12 mouse cellular contexts compared by ENCODE assay signal in the genomic region with DNA sequence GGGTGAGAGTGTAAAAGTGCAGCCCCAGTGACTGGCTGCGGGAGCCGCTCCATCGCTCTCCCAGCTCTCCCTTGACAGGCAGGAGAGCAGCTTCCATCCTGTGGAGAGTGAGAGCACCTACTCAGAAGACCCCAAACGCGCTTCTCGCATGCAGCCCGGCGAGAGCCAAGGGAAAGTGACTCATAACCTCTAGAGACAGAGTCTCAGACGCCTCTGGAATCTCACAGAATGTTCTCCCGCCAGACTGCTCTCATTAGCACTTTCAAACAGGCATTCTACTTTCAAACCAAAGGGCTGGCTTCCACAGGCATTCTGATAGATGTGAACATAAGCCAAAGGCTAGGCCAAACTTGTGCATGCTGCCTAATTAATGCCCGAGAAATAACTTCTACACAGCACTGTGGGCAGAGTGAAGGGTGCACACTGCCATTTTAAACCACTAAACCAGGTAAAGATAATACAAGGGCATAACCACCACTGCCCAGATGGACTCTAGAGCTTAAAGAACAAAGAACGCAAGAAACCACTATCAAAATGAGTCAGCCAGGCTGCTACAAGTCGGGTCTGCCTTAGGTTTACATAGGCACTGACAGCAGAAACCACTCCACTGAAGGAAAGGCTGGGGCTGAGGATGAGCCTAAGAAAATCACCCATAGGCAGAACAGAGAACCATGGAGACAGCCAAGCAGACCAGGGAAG. TPM values are rescaled to one million over a fixed set of nuclear protein-coding genes. Genes with fewer than 3 reads are reported as not detected.
DNase-seq lines count a peak whose midpoint lies in the region; ATAC-seq and TF ChIP-seq lines count a peak whose summit lies in the region.
"Had no signal": no experiment of that assay in that cellular context is flagged by ENCODE, and none has a peak within 500 bp of the region (broad histone marks: within the 10 kb centered on the region; RNA-seq: fewer than 3 reads in every experiment).

No protein-coding gene starts in this region.

- H3K4me3 ChIP-seq in liver, adult 2 months (ENCODE audit: insufficient read depth, low read depth, low read length), result no peak overlapping the region
- H3K4me3 ChIP-seq in liver, embryonic 12.5 days, result no peak overlapping the region
- H3K4me3 ChIP-seq in ES-Bruce4 (ENCODE audit: low read depth, low read length), result no peak overlapping the region
- H3K4me3 ChIP-seq in macrophage (ENCODE audit: inconsistent target), result no peak overlapping the region
- H3K4me3 ChIP-seq in neural tube, embryonic 15.5 days (replicated peaks), result no peak overlapping the region
- H3K4me3 ChIP-seq: forebrain, embryonic 15.5 days had no signal

- H3K27ac ChIP-seq in liver, adult 2 months (replicated peaks; ENCODE audit: insufficient read depth, low read depth, low read length), result peak overlapping the region; percentile 22; the same call in 1 of the 2 replicates
- H3K27ac ChIP-seq in liver, embryonic 12.5 days, result no peak overlapping the region
- H3K27ac ChIP-seq in ES-Bruce4 (ENCODE audit: insufficient read depth, low read length) (peak overlapping the region; percentile 5; the same call in 1 of the 2 replicates), macrophage (peak overlapping the region; percentile 46)
- H3K27ac ChIP-seq in neural tube, embryonic 15.5 days (replicated peaks), result no peak overlapping the region

- no peak for TF ChIP-seq EP300 in ES-Bruce4 (IDR thresholded peaks at IDR 0.05; ENCODE audit: insufficient read depth, low read depth, low read length)

- no peak for ATAC-seq in liver, embryonic 12.5 days
- ATAC-seq in neural tube, embryonic 15.5 days (ENCODE audit: low FRiP score), result no peak
- ATAC-seq: forebrain, embryonic 15.5 days had no signal

- WGBS in liver, adult 2 months, result 76% methylated on average over 13 of the region's 13 CpGs
- WGBS in liver, embryonic 12.5 days (ENCODE audit: insufficient replicate concordance), result 71% methylated on average over 13 of the region's 13 CpGs
- 77% methylated on average over 13 of the region's 13 CpGs for WGBS in macrophage (ENCODE audit: missing documents)
- WGBS in neural tube, embryonic 15.5 days, result 87% methylated on average over 13 of the region's 13 CpGs

- peaks cover 76% of the 10 kb centered on the region for H3K79me2 ChIP-seq in liver, adult 2 months (ENCODE audit: control insufficient read depth, insufficient read depth, low read length)
- peaks cover 98% of the 10 kb centered on the region for H3K79me2 ChIP-seq in macrophage (ENCODE audit: inconsistent target)

- DNase-seq in liver, adult 2 months (ENCODE audit: extremely low read depth, low read depth, low spot score), result no peak
- peak; percentile 64 for DNase-seq in brain, adult 2 months (ENCODE audit: low read depth, low spot score)
- DNase-seq in layer of hippocampus, adult 11-12 months (ENCODE audit: low spot score), result no peak
- DNase-seq: adrenal gland, adult 2 months; cerebellum, adult 11 months; embryo, embryonic 11 days; kidney, adult 11 months had no signal

- no peak overlapping the region for H3K4me2 ChIP-seq in liver, embryonic 12.5 days
- H3K4me2 ChIP-seq in neural tube, embryonic 15.5 days, result no peak overlapping the region
- H3K4me2 ChIP-seq: forebrain, embryonic 15.5 days had no signal

- TF ChIP-seq POLR2A in liver, adult 2 months (IDR thresholded peaks at IDR 0.05; ENCODE audit: extremely low read depth, insufficient read depth, low read length), result no peak
- TF ChIP-seq POLR2A in ES-Bruce4 (IDR thresholded peaks at IDR 0.05; ENCODE audit: insufficient read depth, low read length), result no peak

- H3K27me3 ChIP-seq in liver, adult 2 months (ENCODE audit: control insufficient read depth, insufficient read depth, low read length), result no peaks in the 10 kb centered on the region
- no peaks in the 10 kb centered on the region for H3K27me3 ChIP-seq in liver, embryonic 12.5 days (replicated peaks)
- H3K27me3 ChIP-seq in ES-Bruce4 (ENCODE audit: control insufficient read depth, insufficient read depth, low read length, poor library complexity, severe bottlenecking), result no peaks in the 10 kb centered on the region
- no peaks in the 10 kb centered on the region for H3K27me3 ChIP-seq in neural tube, embryonic 15.5 days (replicated peaks)
- H3K27me3 ChIP-seq: forebrain, embryonic 15.5 days had no signal

- 0 out of 2 replicates have a peak, but pooled peaks cover 3% of the 10 kb centered on the region for H3K4me1 ChIP-seq in liver, adult 2 months (ENCODE audit: control insufficient read depth, insufficient read depth, low read length)
- H3K4me1 ChIP-seq in liver, embryonic 12.5 days, result peaks cover 55% of the 10 kb centered on the region
- peaks cover 4% of the 10 kb centered on the region for H3K4me1 ChIP-seq in ES-Bruce4 (ENCODE audit: control insufficient read depth, insufficient read depth, low read length)
- H3K4me1 ChIP-seq in neural tube, embryonic 15.5 days, result peaks cover 18% of the 10 kb centered on the region

- peaks cover 41% of the 10 kb centered on the region for H3K36me3 ChIP-seq in liver, adult 2 months (ENCODE audit: control insufficient read depth, insufficient read depth, low read length)
- peaks cover 98% of the 10 kb centered on the region for H3K36me3 ChIP-seq in liver, embryonic 12.5 days
- H3K36me3 ChIP-seq in ES-Bruce4 (ENCODE audit: control insufficient read depth, insufficient read depth, low read length, poor library complexity, severe bottlenecking) (peaks cover 32% of the 10 kb centered on the region), macrophage (ENCODE audit: inconsistent target) (peaks cover 41% of the 10 kb centered on the region)
- H3K36me3 ChIP-seq in neural tube, embryonic 15.5 days, result peaks cover 16% of the 10 kb centered on the region; the same call in 1 of the 2 replicates

- no peaks in the 10 kb centered on the region for H3K9me3 ChIP-seq in liver, embryonic 12.5 days (replicated peaks)
- no peaks in the 10 kb centered on the region for H3K9me3 ChIP-seq in ES-Bruce4 (replicated peaks; ENCODE audit: control insufficient read depth, insufficient read depth, low read length, poor library complexity, severe bottlenecking)
- H3K9me3 ChIP-seq in neural tube, embryonic 15.5 days (replicated peaks), result no peaks in the 10 kb centered on the region
- H3K9me3 ChIP-seq: forebrain, embryonic 15.5 days had no signal

- no peak for TF ChIP-seq CTCF in liver, adult 2 months (IDR thresholded peaks at IDR 0.05; ENCODE audit: low read depth, low read length)
- TF ChIP-seq CTCF in ES-Bruce4 (IDR thresholded peaks at IDR 0.05; ENCODE audit: low read depth, low read length), result no peak

- H3K9ac ChIP-seq in liver, adult 2 months (ENCODE audit: low read depth, low read length), result no peak overlapping the region
- H3K9ac ChIP-seq in liver, embryonic 12.5 days, result no peak overlapping the region
- H3K9ac ChIP-seq in ES-Bruce4 (ENCODE audit: low read depth, poor library complexity, severe bottlenecking), result no peak overlapping the region
- H3K9ac ChIP-seq in neural tube, embryonic 15.5 days (replicated peaks), result no peak overlapping the region
- H3K9ac ChIP-seq: forebrain, embryonic 15.5 days had no signal

RNA-seq across cellular contexts. Expression of gene Myh9, which starts 35.3 kb away (rescaled TPM):
- 54.4 and 69.5 TPM in 2 replicates for total RNA-seq in liver, adult 2 months (2014; rRNA removed)
- 22.5 and 24.1 TPM in 2 replicates for polyA plus RNA-seq in liver, adult 2 months (2012; rRNA removed)
- 32.5 and 34.2 TPM in 2 replicates for polyA plus RNA-seq in liver, embryonic 12.5 days (2016; fragmentation: Nextera tagmentation; extraction: Ambion mirVana)
- polyA plus RNA-seq in ES-Bruce4 (2011; ENCODE audit: insufficient read depth, insufficient read length, low read depth, missing spikeins) (584 and 601 TPM in 2 replicates), macrophage (2018) (130 to 219 TPM (median 188 TPM) in 3 replicates)
- 100 to 1,000 TPM; 116 to 655 (median 298) TPM for total RNA-seq in macrophage (2018; cell fraction: chromatin; rRNA removed)
- 100 to 1,000 TPM; 130 to 278 (median 207) TPM for total RNA-seq in macrophage (2018; cell fraction: cytosol; rRNA removed)
- total RNA-seq in macrophage (2018; cell fraction: nucleus; rRNA removed), result 100 to 1,000 TPM; 203 to 600 (median 357) TPM
- polyA plus RNA-seq in neural tube, embryonic 15.5 days (2015; fragmentation: Nextera tagmentation; extraction: Ambion mirVana), result 9.6 and 17.7 TPM in 2 replicates

RNA-seq across cellular contexts. Expression of gene Apol8, which starts 49.9 kb away (rescaled TPM):
- total RNA-seq in liver, adult 2 months (2014; rRNA removed), result 0.09 TPM in 1 of 2 replicates, not detected in the other
- not detected in 2 replicates for polyA plus RNA-seq in liver, adult 2 months (2012; rRNA removed)
- 25.8 and 26.7 TPM in 2 replicates for polyA plus RNA-seq in liver, embryonic 12.5 days (2016; fragmentation: Nextera tagmentation; extraction: Ambion mirVana)
- 1.4 and 1.9 TPM in 2 replicates for polyA plus RNA-seq in ES-Bruce4 (2011; ENCODE audit: insufficient read depth, insufficient read length, low read depth, missing spikeins)
- total RNA-seq in macrophage (2018; cell fraction: chromatin; rRNA removed), result 1 to 10 TPM in 2 of 26 experiments, under 1 TPM in 5, not detected in 19; 0.25 to 2.2 (median 0.40) TPM
- total RNA-seq in macrophage (2018; cell fraction: cytosol; rRNA removed), result under 1 TPM in 3 of 26 experiments, not detected in 23; 0.06 to 0.22 (median 0.09) TPM
- 1 to 10 TPM in 2 of 26 experiments, under 1 TPM in 6, not detected in 18; 0.18 to 7.8 (median 0.48) TPM for total RNA-seq in macrophage (2018; cell fraction: nucleus; rRNA removed)
- polyA plus RNA-seq in macrophage (2018), result not detected in 3 replicates
- polyA plus RNA-seq in neural tube, embryonic 15.5 days (2015; fragmentation: Nextera tagmentation; extraction: Ambion mirVana), result 0.19 and 0.49 TPM in 2 replicates
- total RNA-seq: adrenal gland, adult 2 months had no signal
- polyA plus RNA-seq: adrenal gland, adult 2 months; forebrain, embryonic 15.5 days had no signal

Comparison
In these comparisons a context has a peak if more than half of its experiments do, and no peak if none do; other contexts are left out.
1. H3K27ac ChIP-seq: peak in liver, adult 2 months (single experiment), ES-Bruce4 (single experiment) and macrophage (single experiment); none in liver, embryonic 12.5 days (single experiment) and neural tube, embryonic 15.5 days (single experiment).